In genomic region chr1:172391807-172392581, GRCm38 (mm10) we compare ENCODE assay signal across 7 mouse cellular contexts. TPM values are rescaled to one million over a fixed set of nuclear protein-coding genes. Genes with fewer than 3 reads are reported as not detected.
DNase-seq lines count a peak whose midpoint lies in the region; ATAC-seq and TF ChIP-seq lines count a peak whose summit lies in the region.

No protein-coding gene starts in this region.

- H3K4me1 ChIP-seq in kidney, embryonic 16.5 days (ENCODE audit: insufficient read depth, low read length): peaks cover 9% of the 10 kb centered on the region; the same call in 1 of the 2 replicates
- H3K4me1 ChIP-seq in embryonic facial prominence, embryonic 15.5 days: 0 out of 2 replicates have a peak, but pooled peaks cover 6% of the 10 kb centered on the region
- H3K4me1 ChIP-seq in hindbrain, embryonic 16.5 days (ENCODE audit: control insufficient read depth, insufficient read depth, low read depth, low read length): peaks cover 8% of the 10 kb centered on the region
- H3K4me1 ChIP-seq in midbrain, embryonic 15.5 days: peaks cover 11% of the 10 kb centered on the region

- H3K9ac ChIP-seq in kidney, embryonic 16.5 days (replicated peaks; ENCODE audit: low read length): no peak overlapping the region
- H3K9ac ChIP-seq in embryonic facial prominence, embryonic 15.5 days: no peak overlapping the region
- H3K9ac ChIP-seq in hindbrain, embryonic 16.5 days (ENCODE audit: low read depth, low read length): peak overlapping the region; percentile 51
- no peak overlapping the region for H3K9ac ChIP-seq in midbrain, embryonic 15.5 days

- DNase-seq in kidney, adult 18-20 months: no peak
- DNase-seq in urinary bladder, postnatal 14 days (ENCODE audit: low spot score): no peak
- DNase-seq in gastrocnemius, adult 2 months: no peak

- H3K36me3 ChIP-seq in kidney, embryonic 16.5 days (ENCODE audit: insufficient read depth, low read length): no peaks in the 10 kb centered on the region
- no peaks in the 10 kb centered on the region for H3K36me3 ChIP-seq in embryonic facial prominence, embryonic 15.5 days
- no peaks in the 10 kb centered on the region for H3K36me3 ChIP-seq in hindbrain, embryonic 16.5 days (ENCODE audit: control insufficient read depth, insufficient read depth, low read length)
- no peaks in the 10 kb centered on the region for H3K36me3 ChIP-seq in midbrain, embryonic 15.5 days (replicated peaks)

- intact Hi-C loops in gastrocnemius, adult 2 months (cut with DNase I): no loop called here

- H3K9me3 ChIP-seq in kidney, embryonic 16.5 days (ENCODE audit: low read length): no peaks in the 10 kb centered on the region
- H3K9me3 ChIP-seq in embryonic facial prominence, embryonic 15.5 days (replicated peaks): no peaks in the 10 kb centered on the region
- no peaks in the 10 kb centered on the region for H3K9me3 ChIP-seq in hindbrain, embryonic 16.5 days (ENCODE audit: control insufficient read depth, low read length)
- no peaks in the 10 kb centered on the region for H3K9me3 ChIP-seq in midbrain, embryonic 15.5 days

- WGBS in kidney, embryonic 16.5 days: 17% methylated on average over 20 of the region's 20 CpGs
- 27% methylated on average over 20 of the region's 20 CpGs for WGBS in embryonic facial prominence, embryonic 15.5 days
- WGBS in hindbrain, embryonic 16.5 days: 15% methylated on average over 20 of the region's 20 CpGs
- WGBS in midbrain, embryonic 15.5 days: 19% methylated on average over 20 of the region's 20 CpGs

- no peak overlapping the region for H3K4me3 ChIP-seq in kidney, embryonic 16.5 days (ENCODE audit: low read length)
- no peak overlapping the region for H3K4me3 ChIP-seq in embryonic facial prominence, embryonic 15.5 days (replicated peaks)
- no peak overlapping the region; the same call in 1 of the 2 replicates for H3K4me3 ChIP-seq in hindbrain, embryonic 16.5 days (ENCODE audit: low read length)
- H3K4me3 ChIP-seq in midbrain, embryonic 15.5 days: no peak overlapping the region
- H3K4me3 ChIP-seq in gastrocnemius, adult 2 months: no peak overlapping the region

- no peak overlapping the region for H3K27ac ChIP-seq in kidney, embryonic 16.5 days (ENCODE audit: low read length)
- H3K27ac ChIP-seq in embryonic facial prominence, embryonic 15.5 days (replicated peaks): no peak overlapping the region
- H3K27ac ChIP-seq in hindbrain, embryonic 16.5 days (ENCODE audit: low read depth, low read length): no peak overlapping the region
- peak overlapping the region; percentile 14; the same call in 1 of the 2 replicates for H3K27ac ChIP-seq in midbrain, embryonic 15.5 days
- no peak overlapping the region for H3K27ac ChIP-seq in gastrocnemius, adult 2 months

- ATAC-seq in kidney, embryonic 16.5 days (ENCODE audit: low FRiP score, low TSS enrichment): no peak
- ATAC-seq in embryonic facial prominence, embryonic 15.5 days (ENCODE audit: insufficient number of reproducible peaks, low FRiP score, low TSS enrichment, low read depth): no peak
- ATAC-seq in hindbrain, embryonic 16.5 days: peak; percentile 61
- ATAC-seq in midbrain, embryonic 15.5 days (replicated peaks): peak; percentile 90

- no peak for TF ChIP-seq CTCF in gastrocnemius, adult 2 months (IDR thresholded peaks at IDR 0.05)

- H3K27me3 ChIP-seq in kidney, embryonic 16.5 days (ENCODE audit: insufficient read depth, low read length): 0 out of 2 replicates have a peak, but pooled peaks cover 2% of the 10 kb centered on the region
- H3K27me3 ChIP-seq in embryonic facial prominence, embryonic 15.5 days: no peaks in the 10 kb centered on the region; the same call in 1 of the 2 replicates
- no peaks in the 10 kb centered on the region for H3K27me3 ChIP-seq in hindbrain, embryonic 16.5 days (replicated peaks; ENCODE audit: control insufficient read depth, insufficient read depth, low read length)
- no peaks in the 10 kb centered on the region for H3K27me3 ChIP-seq in midbrain, embryonic 15.5 days (replicated peaks)

- peak overlapping the region; percentile 40 for H3K4me2 ChIP-seq in kidney, embryonic 16.5 days (replicated peaks; ENCODE audit: low read depth, low read length)
- H3K4me2 ChIP-seq in embryonic facial prominence, embryonic 15.5 days (replicated peaks): peak overlapping the region; percentile 11; the same call in 1 of the 2 replicates
- H3K4me2 ChIP-seq in hindbrain, embryonic 16.5 days (ENCODE audit: low read length): peak overlapping the region; percentile 48
- H3K4me2 ChIP-seq in midbrain, embryonic 15.5 days: peak overlapping the region; percentile 40

RNA-seq across cellular contexts. Expression of gene Pigm, which starts 15.6 kb away (rescaled TPM):
- polyA plus RNA-seq in kidney, embryonic 16.5 days (2015; fragmentation: Nextera tagmentation; extraction: Ambion mirVana): 7.3 and 7.8 TPM in 2 replicates
- 5.7 and 5.9 TPM in 2 replicates for polyA plus RNA-seq in embryonic facial prominence, embryonic 15.5 days (2015; fragmentation: Nextera tagmentation; extraction: Ambion mirVana)
- 3.1 and 3.9 TPM in 2 replicates for polyA plus RNA-seq in hindbrain, embryonic 16.5 days (2015; fragmentation: Nextera tagmentation; extraction: Ambion mirVana)
- polyA plus RNA-seq in midbrain, embryonic 15.5 days (2015; fragmentation: Nextera tagmentation; extraction: Ambion mirVana): 4.0 and 4.1 TPM in 2 replicates
- 1 to 10 TPM; 3.8 to 3.9 TPM for total RNA-seq in gastrocnemius, adult 2 months (2021)

RNA-seq across cellular contexts. Expression of gene Kcnj10, which starts 51.0 kb away (rescaled TPM):
- polyA plus RNA-seq in kidney, embryonic 16.5 days (2015; fragmentation: Nextera tagmentation; extraction: Ambion mirVana): 1.2 and 1.6 TPM in 2 replicates
- 0.09 and 0.14 TPM in 2 replicates for polyA plus RNA-seq in embryonic facial prominence, embryonic 15.5 days (2015; fragmentation: Nextera tagmentation; extraction: Ambion mirVana)
- polyA plus RNA-seq in hindbrain, embryonic 16.5 days (2015; fragmentation: Nextera tagmentation; extraction: Ambion mirVana): 3.5 and 3.9 TPM in 2 replicates
- polyA plus RNA-seq in midbrain, embryonic 15.5 days (2015; fragmentation: Nextera tagmentation; extraction: Ambion mirVana): 1.8 TPM in 2 replicates
- under 1 TPM in 1 of 2 experiments, not detected in 1; 0.06 TPM for total RNA-seq in gastrocnemius, adult 2 months (2021)

Comparison
In these comparisons a context has a peak if more than half of its experiments do, and no peak if none do; other contexts are left out.
1. ATAC-seq: peak in hindbrain, embryonic 16.5 days (single experiment) and midbrain, embryonic 15.5 days (single experiment); none in kidney, embryonic 16.5 days (single experiment) and embryonic facial prominence, embryonic 15.5 days (single experiment).
2. Peak in every context shown above with its lines, with median percentiles within 50 percentile points of each other: H3K4me2 ChIP-seq.